Mouse (Mus musculus) regulatory T cell (primary cell): Measurements from ENCODE around the gene Dgcr6.
"Not testable (repeated sequence)": the region's sequence is repeated elsewhere in the genome, so short reads cannot be mapped to it uniquely, and the experiment has no call there.

ENCODE experiments used
- in situ Hi-C: fragments of 300-600 bp; cut with MboI, MseI; formaldehyde crosslinking; loops from one replicate; pipeline ENCODE4 v1.15.1; 2025; ENCODE audit warnings: high pct_unique_total_duplicates

Gene Dgcr6

GRCm38 (mm10) chr16:18052731-18053202 is at the start of gene Dgcr6:
TSS of gene Dgcr6 (plus strand) at chr16:18052860.
- in situ Hi-C loops: no loop called here

DNA sequence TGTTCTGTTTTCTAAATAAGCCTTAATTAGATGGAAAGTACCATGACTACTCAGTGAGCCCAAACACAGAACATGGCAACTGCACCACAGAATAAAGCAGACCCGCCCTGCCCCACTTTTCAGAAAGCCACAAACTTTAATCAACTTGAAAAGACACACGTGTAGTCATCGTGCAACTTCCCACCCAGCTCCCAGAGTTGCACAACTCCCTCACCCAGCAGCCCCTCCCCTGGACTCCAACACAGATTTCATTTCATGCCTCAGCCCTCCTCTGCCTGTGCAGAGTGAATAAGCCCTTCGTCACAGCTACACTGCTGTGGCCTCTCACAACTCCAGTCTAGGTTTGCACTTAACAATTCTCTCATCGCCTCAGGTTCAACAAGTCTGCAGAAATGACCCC is 48.1 kb upstream of the Dgcr6 start:
- in situ Hi-C loops: no loop called here

DNA sequence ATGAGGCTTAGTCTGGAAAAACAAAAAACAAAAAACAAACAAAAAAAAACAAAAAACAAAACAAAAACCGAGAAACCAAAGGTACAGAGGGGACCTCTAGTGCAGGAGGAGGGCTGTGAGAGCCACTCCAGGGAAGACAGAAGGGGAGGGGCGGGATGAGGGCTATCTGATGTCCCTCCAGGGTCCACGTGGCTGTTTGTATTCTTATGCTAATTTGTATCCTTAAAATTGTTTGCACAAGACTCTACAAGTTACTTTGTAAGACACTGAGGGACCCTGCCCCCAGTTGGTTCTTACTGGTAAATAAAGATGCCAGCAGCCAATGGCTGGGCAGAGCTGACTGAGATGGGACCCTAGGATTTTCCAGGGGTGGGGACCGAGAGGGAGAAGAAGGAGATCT is 45.6 kb upstream of the Dgcr6 start:
- in situ Hi-C loops: no loop called here

GRCm38 (mm10) chr16:18011101-18011500 is 41.6 kb upstream of the Dgcr6 start:
- in situ Hi-C loops: no loop called here

DNA sequence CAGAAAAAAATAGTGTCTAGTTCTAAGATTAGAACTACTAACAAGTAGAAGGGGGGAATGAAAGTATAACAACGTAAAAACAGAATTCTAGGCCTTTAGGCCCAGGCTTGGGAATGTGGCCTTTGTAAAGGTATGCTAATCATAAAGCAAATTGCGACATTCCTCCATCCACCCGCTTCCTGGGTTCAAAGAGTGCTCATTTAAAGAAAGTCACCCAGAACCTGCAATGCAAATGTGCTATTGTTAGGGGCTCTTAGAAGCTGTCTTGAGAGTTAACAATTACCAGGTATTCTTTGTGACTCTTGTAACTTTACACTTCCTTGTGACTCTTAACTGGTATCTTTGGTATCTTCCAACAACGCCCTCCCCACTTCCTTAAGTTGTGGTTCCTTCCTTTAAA is 36.2 kb upstream of the Dgcr6 start:
- in situ Hi-C loops: not testable (repeated sequence)

DNA sequence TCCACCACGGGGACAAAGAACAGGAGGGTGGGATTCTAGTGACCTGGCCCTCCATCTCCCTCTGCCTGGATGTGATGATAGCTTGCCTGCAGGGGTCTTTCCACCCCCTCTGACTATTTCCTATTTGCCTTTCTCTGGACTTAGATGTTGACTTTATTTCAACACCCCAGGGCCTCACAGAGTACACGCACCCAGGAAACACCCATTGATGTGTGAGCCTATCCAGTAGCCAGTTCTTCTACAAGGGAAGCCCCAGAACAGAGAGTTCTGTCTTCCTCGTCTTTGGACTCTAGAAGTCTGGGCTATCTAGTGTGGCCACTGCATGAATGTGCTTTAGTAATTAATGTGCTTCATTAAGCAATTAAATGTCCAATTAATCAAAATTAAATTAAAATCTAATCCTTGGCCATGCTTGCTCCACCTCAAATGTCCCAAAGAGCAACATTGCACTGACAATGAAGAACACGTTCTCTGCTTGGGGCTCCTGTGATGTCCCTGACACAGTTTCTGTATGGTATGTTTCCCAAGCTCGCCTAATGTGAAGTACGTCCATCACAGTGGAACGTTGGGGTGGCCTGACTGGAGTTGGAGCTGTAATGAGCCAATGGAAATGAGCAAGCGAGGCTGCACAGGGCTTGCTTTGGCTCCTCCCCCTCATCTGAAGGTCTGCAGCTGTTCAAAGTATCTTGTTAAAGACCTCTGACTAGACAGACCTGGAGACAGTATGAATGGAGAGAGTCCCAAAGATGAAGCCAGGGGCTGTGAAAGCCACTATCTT is 29.7 kb upstream of the Dgcr6 start:
- in situ Hi-C loops: no loop called here

DNA sequence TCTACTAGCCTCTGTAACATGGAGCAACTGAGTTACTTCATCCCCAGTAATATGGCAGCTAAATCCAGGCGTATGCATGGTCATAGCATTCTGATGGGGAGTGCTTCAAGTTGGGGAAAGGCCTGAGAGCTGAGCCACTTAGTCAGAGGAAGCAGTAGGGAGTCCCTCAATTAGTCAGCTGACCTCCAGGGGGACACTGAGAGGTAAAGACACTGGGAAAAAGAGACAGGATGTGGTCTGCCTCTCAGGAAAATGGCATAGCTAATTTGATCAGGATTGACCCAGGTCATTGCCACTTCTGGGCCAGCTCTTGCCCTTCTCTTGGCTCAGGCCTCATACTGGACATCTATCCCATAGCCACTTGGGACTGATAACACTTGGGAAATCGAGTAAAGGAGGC is 25.3 kb upstream of the Dgcr6 start:
- in situ Hi-C loops: no loop called here

- in situ Hi-C loops: no loop called here
Observed at GRCm38 (mm10) chr16:18031752-18032151, 20.9 kb upstream of the Dgcr6 start.

DNA sequence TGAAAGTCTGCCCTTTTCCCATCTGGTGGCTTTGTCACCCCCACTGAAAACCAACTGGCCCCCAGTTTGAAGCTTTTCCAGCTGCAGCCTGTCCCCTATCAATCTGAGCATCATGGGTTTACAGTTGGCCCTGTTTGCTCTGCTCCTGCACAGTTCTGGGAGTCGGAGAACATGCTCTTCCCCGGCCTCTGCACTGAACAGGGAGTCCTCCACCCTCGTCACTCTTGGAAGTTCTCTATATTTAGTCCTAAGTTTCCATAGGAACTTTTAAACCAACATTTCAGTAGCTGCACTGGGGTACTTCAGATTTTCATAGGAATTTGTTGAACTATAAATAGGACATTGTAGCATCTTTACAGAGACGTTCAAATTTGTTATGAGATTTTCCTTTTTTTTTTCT is 19.4 kb upstream of the Dgcr6 start:
- in situ Hi-C loops: no loop called here

GRCm38 (mm10) chr16:18034286-18034685 is 18.4 kb upstream of the Dgcr6 start:
- in situ Hi-C loops: no loop called here

DNA sequence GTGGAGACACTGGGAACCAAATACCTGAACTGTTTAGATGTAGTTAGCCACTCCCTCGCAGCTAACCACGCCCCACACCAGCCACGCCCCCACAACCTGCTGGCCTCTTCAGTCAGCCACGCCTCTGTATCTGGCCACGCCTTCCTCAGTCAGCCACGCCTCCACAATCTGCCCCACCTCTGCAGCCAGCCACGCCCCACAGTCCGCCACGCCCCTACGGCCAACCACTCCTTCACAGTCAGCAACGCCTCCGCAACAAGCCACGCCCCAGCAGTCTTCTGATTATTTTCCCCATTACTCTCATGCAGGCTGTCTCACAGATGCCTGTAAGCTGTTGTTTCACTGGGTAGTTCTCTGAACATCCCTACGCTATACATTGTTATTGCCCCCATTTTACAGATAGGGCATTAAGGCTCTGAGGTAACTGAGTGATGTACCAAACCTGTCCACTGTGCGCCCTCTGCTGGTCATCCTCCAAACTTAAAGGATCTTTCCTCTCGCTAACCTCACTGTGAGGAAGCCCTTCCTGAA is 16.2 kb upstream of the Dgcr6 start:
- in situ Hi-C loops: no loop called here

DNA sequence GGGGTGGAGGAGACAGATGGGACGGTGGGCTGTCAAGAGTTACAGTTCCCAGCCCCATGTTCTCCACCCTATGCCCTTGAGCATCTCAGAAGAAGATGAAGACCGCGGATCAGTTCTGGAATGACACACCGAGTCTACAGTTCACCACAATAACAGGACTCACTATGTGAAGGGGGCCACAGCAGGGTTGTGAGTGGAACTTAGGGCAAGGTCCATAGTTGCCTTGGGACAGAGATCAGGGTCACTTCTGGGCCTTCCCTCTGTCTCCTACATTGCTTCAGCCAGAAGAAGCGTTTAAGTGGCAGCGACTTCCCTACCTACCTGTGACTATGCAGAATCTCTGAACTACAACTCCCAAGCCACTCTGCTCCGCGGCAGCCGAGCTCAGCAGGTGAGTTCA is 15.6 kb upstream of the Dgcr6 start:
- in situ Hi-C loops: no loop called here

GRCm38 (mm10) chr16:18044991-18045390 is 7.7 kb upstream of the Dgcr6 start:
- in situ Hi-C loops: no loop called here

- in situ Hi-C loops: no loop called here
Observed at GRCm38 (mm10) chr16:18047660-18048059, 5.0 kb upstream of the Dgcr6 start.

- in situ Hi-C loops: no loop called here
Observed at GRCm38 (mm10) chr16:18048071-18048470, 4.6 kb upstream of the Dgcr6 start.

DNA sequence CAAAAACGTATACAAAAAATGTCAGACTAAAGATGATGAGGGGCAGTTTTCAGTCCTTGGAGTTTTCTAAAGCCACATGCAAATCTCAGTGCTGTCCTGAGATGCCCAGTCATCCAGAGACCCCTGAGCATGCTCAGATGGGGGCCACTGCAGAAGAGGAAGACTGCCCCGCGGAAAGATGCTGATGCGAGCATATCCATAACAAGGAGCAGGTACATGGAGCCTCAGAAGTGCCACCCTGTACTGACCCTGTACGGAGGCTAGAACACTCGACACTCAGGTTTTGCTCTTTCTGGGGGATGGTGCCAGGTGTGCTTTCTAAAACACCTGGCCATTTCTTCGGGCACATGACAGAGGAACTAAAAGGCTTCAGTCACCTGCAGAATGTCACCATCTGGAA is 338 bp upstream of the Dgcr6 start:
- in situ Hi-C loops: no loop called here

DNA sequence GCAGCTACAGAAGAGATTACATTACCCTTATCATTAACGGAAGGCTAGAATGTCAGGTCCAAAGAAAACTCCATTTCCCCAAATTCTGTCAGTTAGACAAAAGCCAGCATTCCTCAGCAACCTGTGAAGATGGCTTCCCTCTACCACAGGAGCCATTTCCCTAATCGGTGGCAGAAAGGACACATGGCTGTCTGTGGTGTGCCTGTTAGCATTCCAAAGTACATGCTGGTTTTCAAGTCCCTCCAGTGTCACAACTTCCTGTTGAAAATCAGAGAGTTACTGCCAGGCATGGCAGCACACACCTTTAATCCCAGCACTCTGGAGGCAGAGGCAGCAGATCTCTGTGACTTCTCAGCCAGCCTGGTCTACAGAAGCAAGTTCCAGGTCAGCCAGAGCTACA is 3.6 kb downstream of the Dgcr6 start:
- in situ Hi-C loops: no loop called here

- in situ Hi-C loops: no loop called here
Observed at GRCm38 (mm10) chr16:18058331-18058731, 5.7 kb downstream of the Dgcr6 start.

GRCm38 (mm10) chr16:18059243-18059642 is 6.6 kb downstream of the Dgcr6 start:
- in situ Hi-C loops: no loop called here

DNA sequence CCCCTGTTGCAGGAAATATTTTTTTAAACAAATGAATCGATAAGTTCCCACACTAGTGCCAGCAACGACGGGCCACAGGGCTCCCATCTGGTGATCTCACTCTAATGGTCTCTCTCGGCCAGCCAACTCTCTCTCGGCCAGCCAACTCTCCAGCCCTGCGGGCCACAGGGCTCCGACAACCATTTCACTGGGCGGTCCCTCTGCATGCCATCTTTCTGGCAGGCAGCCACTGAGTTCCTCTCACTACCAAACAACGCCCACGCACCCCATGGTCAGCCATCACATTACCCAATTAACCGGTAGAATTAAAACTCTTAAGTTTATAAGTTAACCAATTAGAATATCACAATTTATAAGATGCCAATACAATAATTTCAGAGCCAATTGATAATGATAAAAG is 8.5 kb downstream of the Dgcr6 start:
- in situ Hi-C loops: no loop called here

- in situ Hi-C loops: no loop called here
Observed at GRCm38 (mm10) chr16:18066060-18067009, 13.7 kb downstream of the Dgcr6 start.

GRCm38 (mm10) chr16:18068653-18069376 is 16.2 kb downstream of the Dgcr6 start:
- in situ Hi-C loops: no loop called here
